Mouse (Mus musculus): ENCODE results near the gene Gm28035. TPM values are rescaled to one million over a fixed set of nuclear protein-coding genes. Genes with fewer than 3 reads are reported as not detected.

Gm28035 gene
- polyA plus RNA-seq, 1 experiment from 2014 or later, result 0.05 TPM

GRCm38 (mm10) chr2:30269241-30269990, 29.0 kb downstream of the Gm28035 start:
- no peak for ATAC-seq (replicated peaks; ENCODE audit: low FRiP score, low TSS enrichment, low read depth)
- no peaks in the 10 kb centered on the region for H3K9me3 ChIP-seq (ENCODE audit: control insufficient read depth, low read length)
- H3K4me2 ChIP-seq (ENCODE audit: low read length), result no peak overlapping the region
- H3K9ac ChIP-seq (ENCODE audit: low read length), result no peak overlapping the region
- DNase-seq (ENCODE audit: low spot score), result no peak
- no peaks in the 10 kb centered on the region for H3K27me3 ChIP-seq (replicated peaks; ENCODE audit: control insufficient read depth, insufficient read depth, low read length)
- peaks cover 29% of the 10 kb centered on the region for H3K4me1 ChIP-seq (replicated peaks; ENCODE audit: control insufficient read depth, insufficient read depth, low read length)
- H3K36me3 ChIP-seq (ENCODE audit: control insufficient read depth, insufficient read depth, low read length), result peaks cover 3% of the 10 kb centered on the region
- peak overlapping the region; percentile 54 for H3K27ac ChIP-seq (ENCODE audit: low read depth)
- H3K4me3 ChIP-seq (ENCODE audit: low read depth, low read length), result no peak overlapping the region
- 87% methylated on average over 17 of the region's 17 CpGs for WGBS

GRCm38 (mm10) chr2:30270134-30270533, 29.8 kb downstream of the Gm28035 start:
- H3K27me3 ChIP-seq (replicated peaks; ENCODE audit: control insufficient read depth, insufficient read depth, low read length), result no peaks in the 10 kb centered on the region
- no peak overlapping the region for H3K9ac ChIP-seq (ENCODE audit: low read length)
- H3K4me1 ChIP-seq (replicated peaks; ENCODE audit: control insufficient read depth, insufficient read depth, low read length), result peaks cover 22% of the 10 kb centered on the region
- H3K9me3 ChIP-seq (ENCODE audit: control insufficient read depth, low read length), result no peaks in the 10 kb centered on the region
- H3K36me3 ChIP-seq (ENCODE audit: control insufficient read depth, insufficient read depth, low read length), result no peaks in the 10 kb centered on the region
- WGBS, result 10% methylated on average over 1 of the region's 1 CpGs
- DNase-seq (ENCODE audit: low spot score), result peak; percentile 69
- H3K4me3 ChIP-seq (ENCODE audit: low read depth, low read length), result no peak overlapping the region
- peak; percentile 91 for ATAC-seq (replicated peaks; ENCODE audit: low FRiP score, low TSS enrichment, low read depth)
- peak overlapping the region; percentile 54; the same call in 1 of the 2 replicates for H3K27ac ChIP-seq (ENCODE audit: low read depth)
- H3K4me2 ChIP-seq (ENCODE audit: low read length), result no peak overlapping the region

- DNase-seq (ENCODE audit: low spot score), result no peak
- ATAC-seq (replicated peaks; ENCODE audit: low FRiP score, low TSS enrichment, low read depth), result no peak
- Histone ChIP-seq H3K4me2 (ENCODE audit: low read length) (no peak within 1 kb of the TSS), H3K36me3 (ENCODE audit: control insufficient read depth, insufficient read depth, low read length) (no peaks in the 10 kb centered on the region), H3K4me3 (ENCODE audit: low read depth, low read length) (no peak within 1 kb of the TSS), H3K9ac (ENCODE audit: low read length) (no peak within 1 kb of the TSS), H3K9me3 (ENCODE audit: control insufficient read depth, low read length) (no peaks in the 10 kb centered on the region), H3K27me3 (replicated peaks; ENCODE audit: control insufficient read depth, insufficient read depth, low read length) (no peaks in the 10 kb centered on the region), H3K27ac (ENCODE audit: low read depth) (no peak within 1 kb of the TSS), H3K4me1 (replicated peaks; ENCODE audit: control insufficient read depth, insufficient read depth, low read length) (peaks cover 10% of the 10 kb centered on the region)
- WGBS, result 94% methylated on average over 11 of the region's 11 CpGs
Observed at GRCm38 (mm10) chr2:30280743-30281142, 40.4 kb downstream of the Gm28035 start, which contains the start of gene Gm28038. Gene Gm28038, plus strand, starts transcription at chr2:30281043.

- ATAC-seq (replicated peaks; ENCODE audit: low FRiP score, low TSS enrichment, low read depth) (no peak), DNase-seq (ENCODE audit: low spot score) (no peak)
- 74% methylated on average over 3 of the region's 3 CpGs for WGBS
Observed at GRCm38 (mm10) chr2:30281651-30282050, 41.3 kb downstream of the Gm28035 start.

GRCm38 (mm10) chr2:30283193-30283592, 42.8 kb downstream of the Gm28035 start:
- ATAC-seq (replicated peaks; ENCODE audit: low FRiP score, low TSS enrichment, low read depth) (no peak), DNase-seq (ENCODE audit: low spot score) (no peak)
- H3K36me3 ChIP-seq (ENCODE audit: control insufficient read depth, insufficient read depth, low read length), result no peaks in the 10 kb centered on the region
- no peaks in the 10 kb centered on the region for H3K9me3 ChIP-seq (ENCODE audit: control insufficient read depth, low read length)
- 92% methylated on average over 2 of the region's 2 CpGs for WGBS
- no peaks in the 10 kb centered on the region for H3K27me3 ChIP-seq (replicated peaks; ENCODE audit: control insufficient read depth, insufficient read depth, low read length)
- H3K27ac ChIP-seq (ENCODE audit: low read depth), result no peak overlapping the region
- no peak overlapping the region for H3K4me2 ChIP-seq (ENCODE audit: low read length)
- no peak overlapping the region for H3K4me3 ChIP-seq (ENCODE audit: low read depth, low read length)
- H3K9ac ChIP-seq (ENCODE audit: low read length), result no peak overlapping the region
- H3K4me1 ChIP-seq (replicated peaks; ENCODE audit: control insufficient read depth, insufficient read depth, low read length), result peaks cover 22% of the 10 kb centered on the region

More at GRCm38 (mm10) chr2:30281651-30282050, 41.3 kb downstream of the Gm28035 start:
- no peak overlapping the region for H3K27ac ChIP-seq (ENCODE audit: low read depth)
- H3K36me3 ChIP-seq (ENCODE audit: control insufficient read depth, insufficient read depth, low read length), result no peaks in the 10 kb centered on the region
- no peak overlapping the region for H3K4me3 ChIP-seq (ENCODE audit: low read depth, low read length)
- no peak overlapping the region for H3K4me2 ChIP-seq (ENCODE audit: low read length)
- no peaks in the 10 kb centered on the region for H3K9me3 ChIP-seq (ENCODE audit: control insufficient read depth, low read length)
- no peaks in the 10 kb centered on the region for H3K27me3 ChIP-seq (replicated peaks; ENCODE audit: control insufficient read depth, insufficient read depth, low read length)
- peaks cover 10% of the 10 kb centered on the region for H3K4me1 ChIP-seq (replicated peaks; ENCODE audit: control insufficient read depth, insufficient read depth, low read length)
- no peak overlapping the region for H3K9ac ChIP-seq (ENCODE audit: low read length)

- DNase-seq (ENCODE audit: low spot score) (no peak), ATAC-seq (replicated peaks; ENCODE audit: low FRiP score, low TSS enrichment, low read depth) (no peak)
- no peaks in the 10 kb centered on the region for H3K27me3 ChIP-seq (replicated peaks; ENCODE audit: control insufficient read depth, insufficient read depth, low read length)
- peak overlapping the region; percentile 100 for H3K4me3 ChIP-seq (ENCODE audit: low read depth, low read length)
- H3K9ac ChIP-seq (ENCODE audit: low read length), result no peak overlapping the region
- H3K4me2 ChIP-seq (ENCODE audit: low read length), result peak overlapping the region; percentile 92
- no peak overlapping the region for H3K27ac ChIP-seq (ENCODE audit: low read depth)
- 91% methylated on average over 5 of the region's 5 CpGs for WGBS
- no peaks in the 10 kb centered on the region for H3K9me3 ChIP-seq (ENCODE audit: control insufficient read depth, low read length)
- H3K36me3 ChIP-seq (ENCODE audit: control insufficient read depth, insufficient read depth, low read length), result no peaks in the 10 kb centered on the region
- H3K4me1 ChIP-seq (replicated peaks; ENCODE audit: control insufficient read depth, insufficient read depth, low read length), result peaks cover 22% of the 10 kb centered on the region
Observed at GRCm38 (mm10) chr2:30285004-30285403, 44.6 kb downstream of the Gm28035 start.

GRCm38 (mm10) chr2:30285416-30286181, 45.2 kb downstream of the Gm28035 start:
- Histone ChIP-seq H3K4me2 (ENCODE audit: low read length) (peak overlapping the region; percentile 92), H3K9ac (ENCODE audit: low read length) (peak overlapping the region; percentile 69), H3K4me1 (replicated peaks; ENCODE audit: control insufficient read depth, insufficient read depth, low read length) (peaks cover 22% of the 10 kb centered on the region), H3K27ac (ENCODE audit: low read depth) (no peak overlapping the region), H3K4me3 (ENCODE audit: low read depth, low read length) (peak overlapping the region; percentile 100), H3K36me3 (ENCODE audit: control insufficient read depth, insufficient read depth, low read length) (peaks cover 4% of the 10 kb centered on the region; the same call in 1 of the 2 replicates), H3K9me3 (ENCODE audit: control insufficient read depth, low read length) (no peaks in the 10 kb centered on the region), H3K27me3 (replicated peaks; ENCODE audit: control insufficient read depth, insufficient read depth, low read length) (no peaks in the 10 kb centered on the region)
- ATAC-seq (replicated peaks; ENCODE audit: low FRiP score, low TSS enrichment, low read depth), result peak; percentile 61
- WGBS, result 12% methylated on average over 38 of the region's 38 CpGs
- no peak for DNase-seq (ENCODE audit: low spot score)

- H3K27ac ChIP-seq (ENCODE audit: low read depth), result peak within 1 kb of the TSS; percentile 69; the same call in 1 of the 2 replicates
- peaks cover 22% of the 10 kb centered on the region for H3K4me1 ChIP-seq (replicated peaks; ENCODE audit: control insufficient read depth, insufficient read depth, low read length)
- no peaks in the 10 kb centered on the region for H3K27me3 ChIP-seq (replicated peaks; ENCODE audit: control insufficient read depth, insufficient read depth, low read length)
- WGBS, result 0% methylated on average over 65 of the region's 68 CpGs
- ATAC-seq (replicated peaks; ENCODE audit: low FRiP score, low TSS enrichment, low read depth) (peak; percentile 90), DNase-seq (ENCODE audit: low spot score) (peak; percentile 98)
- H3K4me3 ChIP-seq (ENCODE audit: low read depth, low read length), result peak within 1 kb of the TSS; percentile 100
- peaks cover 4% of the 10 kb centered on the region; the same call in 1 of the 2 replicates for H3K36me3 ChIP-seq (ENCODE audit: control insufficient read depth, insufficient read depth, low read length)
- H3K9ac ChIP-seq (ENCODE audit: low read length), result peak within 1 kb of the TSS; percentile 69
- peak within 1 kb of the TSS; percentile 92 for H3K4me2 ChIP-seq (ENCODE audit: low read length)
- H3K9me3 ChIP-seq (ENCODE audit: control insufficient read depth, low read length), result no peaks in the 10 kb centered on the region
Observed at GRCm38 (mm10) chr2:30286192-30287026, 46.0 kb downstream of the Gm28035 start, which contains the start of the genes Dolk and Nup188. Gene Dolk, minus strand, starts transcription at chr2:30286334. Gene Nup188, plus strand, starts transcription at chr2:30286397.

All from intestine, embryonic 14.5 days (tissue).